Mouse (Mus musculus) liver, embryonic 13.5 days (tissue): ENCODE results near the gene Kif27. TPM values are rescaled to one million over a fixed set of nuclear protein-coding genes. Genes with fewer than 3 reads are reported as not detected.

Source experiments
- ATAC-seq: fragments of 200-750 bp; cut with Nextera tagmentation; 2 replicates; pipeline ENCODE4 v1.8.0; 2017; ENCODE audit warnings: low read depth, mild to moderate bottlenecking, moderate number of reproducible peaks, moderate library complexity
- DNase-seq: peaks from one replicate; pipeline ENCODE4 v3.0.0; 2022
- H3K27ac ChIP-seq: fragments of 300-500 bp; sonication (generic); 2 replicates; pipeline ENCODE4 v1.5.1; 2015; ENCODE audit warnings: moderate library complexity, mild to moderate bottlenecking, inconsistent platforms
- H3K27me3 ChIP-seq: fragments of 300-500 bp; sonication (generic); 2 replicates; pipeline ENCODE4 v1.6.1; 2015; ENCODE audit warnings: mild to moderate bottlenecking, inconsistent platforms
- H3K36me3 ChIP-seq: fragments of 300-500 bp; sonication (generic); 2 replicates; pipeline ENCODE4 v1.6.1; 2015; ENCODE audit warnings: mild to moderate bottlenecking, inconsistent platforms
- H3K4me1 ChIP-seq: fragments of 300-500 bp; sonication (generic); replicated peaks from 2 replicates; pipeline ENCODE4 v1.6.1; 2015; ENCODE audit warnings: inconsistent platforms
- H3K4me2 ChIP-seq: fragments of 300-500 bp; sonication (generic); 2 replicates; pipeline ENCODE4 v1.6.1; 2015; ENCODE audit warnings: inconsistent platforms, mild to moderate bottlenecking, moderate library complexity
- H3K4me3 ChIP-seq: fragments of 300-500 bp; sonication (generic); replicated peaks from 2 replicates; pipeline ENCODE4 v1.5.1; 2015; ENCODE audit warnings: mild to moderate bottlenecking, inconsistent platforms
- H3K9ac ChIP-seq: fragments of 300-500 bp; sonication (generic); 2 replicates; pipeline ENCODE4 v1.6.1; 2015; ENCODE audit warnings: mild to moderate bottlenecking, inconsistent platforms
- H3K9me3 ChIP-seq: fragments of 300-500 bp; sonication (generic); replicated peaks from 2 replicates; pipeline ENCODE4 v1.6.1; 2016; ENCODE audit warnings: inconsistent platforms
- WGBS: fragments of 180-500 bp; shearing (Covaris S2); methylation state at CpG from one replicate; pipeline ENCODE4 v1.1.7; 2015; ENCODE audit not compliant: insufficient replicate concordance; 5-methylcytosine and 5-hydroxymethylcytosine counted together
- polyA plus RNA-seq: library from polyadenylated mRNA; unstranded; fragments of >200 nt; fragmentation: Nextera tagmentation; extraction: Ambion mirVana; gene quantifications from 2 replicates; pipeline ENCODE4 v1.2.1, GENCODE M21; 2015

Gene Kif27
- polyA plus RNA-seq, 1 experiment from 2014 or later = 0.12 TPM

GRCm38 (mm10) chr13:58302421-58303145, 56.3 kb downstream of the Kif27 start:
- Histone ChIP-seq H3K4me2 (no peak overlapping the region), H3K4me1 (no peaks in the 10 kb centered on the region), H3K36me3 (no peaks in the 10 kb centered on the region), H3K9ac (no peak overlapping the region), H3K4me3 (no peak overlapping the region), H3K27ac (no peak overlapping the region), H3K27me3 (no peaks in the 10 kb centered on the region), H3K9me3 (no peaks in the 10 kb centered on the region)
- DNase-seq (no peak), ATAC-seq (no peak)
- 66% methylated on average over 9 of the region's 9 CpGs for WGBS

GRCm38 (mm10) chr13:58301961-58302360, 57.0 kb downstream of the Kif27 start:
- Histone ChIP-seq H3K9ac (no peak overlapping the region), H3K4me2 (no peak overlapping the region), H3K4me3 (no peak overlapping the region), H3K27me3 (no peaks in the 10 kb centered on the region), H3K36me3 (no peaks in the 10 kb centered on the region), H3K27ac (no peak overlapping the region), H3K4me1 (no peaks in the 10 kb centered on the region), H3K9me3 (no peaks in the 10 kb centered on the region)
- ATAC-seq (no peak), DNase-seq (no peak)
- WGBS = 69% methylated on average over 6 of the region's 6 CpGs

- Histone ChIP-seq H3K9ac (no peak overlapping the region), H3K4me1 (no peaks in the 10 kb centered on the region), H3K4me2 (no peak overlapping the region), H3K36me3 (no peaks in the 10 kb centered on the region), H3K9me3 (no peaks in the 10 kb centered on the region), H3K4me3 (no peak overlapping the region), H3K27ac (no peak overlapping the region), H3K27me3 (no peaks in the 10 kb centered on the region)
- ATAC-seq (no peak), DNase-seq (no peak)
- WGBS = 67% methylated on average over 3 of the region's 3 CpGs
Measured at GRCm38 (mm10) chr13:58298756-58299155, 60.2 kb downstream of the Kif27 start.

GRCm38 (mm10) chr13:58295582-58295981, 63.3 kb downstream of the Kif27 start:
- no peaks in the 10 kb centered on the region for H3K9me3 ChIP-seq
- H3K4me2 ChIP-seq = no peak overlapping the region
- H3K27me3 ChIP-seq = no peaks in the 10 kb centered on the region
- H3K27ac ChIP-seq = no peak overlapping the region
- ATAC-seq = no peak
- no peak for DNase-seq
- H3K4me3 ChIP-seq = no peak overlapping the region
- H3K9ac ChIP-seq = no peak overlapping the region
- peaks cover 3% of the 10 kb centered on the region; the same call in 1 of the 2 replicates for H3K4me1 ChIP-seq
- no peaks in the 10 kb centered on the region for H3K36me3 ChIP-seq
- 40% methylated on average over 3 of the region's 3 CpGs for WGBS

GRCm38 (mm10) chr13:58292811-58293210, 66.1 kb downstream of the Kif27 start:
- Histone ChIP-seq H3K4me2 (no peak overlapping the region), H3K9me3 (no peaks in the 10 kb centered on the region), H3K4me1 (peaks cover 3% of the 10 kb centered on the region; the same call in 1 of the 2 replicates), H3K9ac (no peak overlapping the region), H3K27ac (no peak overlapping the region), H3K27me3 (no peaks in the 10 kb centered on the region), H3K4me3 (no peak overlapping the region), H3K36me3 (no peaks in the 10 kb centered on the region)
- DNase-seq (no peak), ATAC-seq (no peak)
- 36% methylated on average over 5 of the region's 5 CpGs for WGBS

- no peak for ATAC-seq
- WGBS = 54% methylated on average over 1 of the region's 1 CpGs
- H3K4me2 ChIP-seq = no peak overlapping the region
- H3K9me3 ChIP-seq = no peaks in the 10 kb centered on the region
- no peak overlapping the region for H3K9ac ChIP-seq
- no peaks in the 10 kb centered on the region for H3K36me3 ChIP-seq
- H3K27ac ChIP-seq = no peak overlapping the region
- no peak overlapping the region for H3K4me3 ChIP-seq
- DNase-seq = no peak
- H3K4me1 ChIP-seq = peaks cover 3% of the 10 kb centered on the region; the same call in 1 of the 2 replicates
- H3K27me3 ChIP-seq = 0 out of 2 replicates have a peak, but pooled peaks cover 2% of the 10 kb centered on the region
Measured at GRCm38 (mm10) chr13:58289308-58289707, 69.6 kb downstream of the Kif27 start.

- 14% methylated on average over 13 of the region's 13 CpGs for WGBS
- Histone ChIP-seq H3K9me3 (no peaks in the 10 kb centered on the region), H3K27me3 (0 out of 2 replicates have a peak, but pooled peaks cover 2% of the 10 kb centered on the region), H3K36me3 (no peaks in the 10 kb centered on the region), H3K4me1 (peaks cover 2% of the 10 kb centered on the region; the same call in 1 of the 2 replicates), H3K9ac (no peak overlapping the region), H3K4me2 (no peak overlapping the region), H3K27ac (no peak overlapping the region), H3K4me3 (no peak overlapping the region)
- DNase-seq (peak; percentile 59), ATAC-seq (0 out of 2 replicates have a peak, but pooled peaks have one; percentile 36)
Measured at GRCm38 (mm10) chr13:58287822-58288221, 71.1 kb downstream of the Kif27 start.

- Histone ChIP-seq H3K4me2 (no peak overlapping the region), H3K36me3 (no peaks in the 10 kb centered on the region), H3K27ac (no peak overlapping the region), H3K9me3 (no peaks in the 10 kb centered on the region), H3K4me3 (no peak overlapping the region), H3K4me1 (no peaks in the 10 kb centered on the region), H3K9ac (no peak overlapping the region), H3K27me3 (peaks cover 8% of the 10 kb centered on the region; the same call in 1 of the 2 replicates)
- ATAC-seq = no peak
- 57% methylated on average over 4 of the region's 4 CpGs for whole genome bisulfite sequencing
- DNase-seq = no peak
Measured at GRCm38 (mm10) chr13:58283466-58283865, 75.5 kb downstream of the Kif27 start.

GRCm38 (mm10) chr13:58281936-58282335, 77.0 kb downstream of the Kif27 start:
- Histone ChIP-seq H3K27me3 (peaks cover 19% of the 10 kb centered on the region), H3K9ac (no peak overlapping the region), H3K4me2 (no peak overlapping the region), H3K4me1 (no peaks in the 10 kb centered on the region), H3K4me3 (no peak overlapping the region), H3K9me3 (no peaks in the 10 kb centered on the region), H3K27ac (no peak overlapping the region), H3K36me3 (no peaks in the 10 kb centered on the region)
- 47% methylated on average over 4 of the region's 4 CpGs for WGBS
- ATAC-seq = no peak
- DNase-seq = no peak

GRCm38 (mm10) chr13:58280528-58280927, 78.4 kb downstream of the Kif27 start:
- Histone ChIP-seq H3K27ac (no peak overlapping the region), H3K4me2 (no peak overlapping the region), H3K4me1 (no peaks in the 10 kb centered on the region), H3K27me3 (peaks cover 32% of the 10 kb centered on the region), H3K36me3 (no peaks in the 10 kb centered on the region), H3K9ac (no peak overlapping the region), H3K9me3 (no peaks in the 10 kb centered on the region), H3K4me3 (no peak overlapping the region)
- WGBS = 56% methylated on average over 3 of the region's 3 CpGs
- no peak for ATAC-seq
- DNase-seq = no peak

GRCm38 (mm10) chr13:58276256-58276655, 82.7 kb downstream of the Kif27 start:
- Histone ChIP-seq H3K27me3 (peaks cover 74% of the 10 kb centered on the region), H3K4me1 (peaks cover 22% of the 10 kb centered on the region), H3K4me2 (no peak overlapping the region), H3K36me3 (no peaks in the 10 kb centered on the region), H3K9me3 (no peaks in the 10 kb centered on the region), H3K27ac (no peak overlapping the region), H3K9ac (no peak overlapping the region), H3K4me3 (no peak overlapping the region)
- ATAC-seq (no peak), DNase-seq (no peak)
- 67% methylated on average over 10 of the region's 10 CpGs for WGBS

- Histone ChIP-seq H3K36me3 (no peaks in the 10 kb centered on the region), H3K4me3 (peak within 1 kb of the TSS; percentile 74), H3K9me3 (no peaks in the 10 kb centered on the region), H3K27me3 (peaks cover 79% of the 10 kb centered on the region), H3K9ac (peak within 1 kb of the TSS; percentile 80), H3K27ac (no peak within 1 kb of the TSS), H3K4me1 (peaks cover 22% of the 10 kb centered on the region), H3K4me2 (peak within 1 kb of the TSS; percentile 96)
- ATAC-seq (no peak), DNase-seq (no peak)
- WGBS = 51% methylated on average over 8 of the region's 8 CpGs
Measured at GRCm38 (mm10) chr13:58275599-58275998, 83.3 kb downstream of the Kif27 start, which contains the start of gene Gkap1. Gene Gkap1 (minus strand): TSS chr13:58275699.
